In the genomic region with DNA sequence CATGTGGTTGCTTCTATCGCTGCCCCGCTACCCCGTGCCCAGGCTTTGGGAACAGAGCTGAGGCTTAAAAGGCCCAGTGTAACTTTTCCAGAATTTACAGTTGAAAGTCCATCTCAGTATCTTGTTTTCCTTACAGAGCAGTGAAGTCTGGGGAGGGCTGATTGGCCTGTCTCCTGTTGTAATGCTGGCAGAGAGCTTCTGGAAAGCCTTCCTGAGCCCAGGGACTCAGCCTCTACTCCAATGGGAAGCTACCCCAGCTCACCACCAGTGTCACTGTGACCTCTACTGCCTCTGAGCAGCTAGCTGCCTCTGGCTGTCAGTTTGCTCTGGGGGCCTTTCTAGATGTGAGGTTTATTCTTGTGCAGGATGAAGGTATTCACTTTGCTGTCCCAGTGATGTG, we compare ENCODE assay signal across 13 mouse cellular contexts.
"Had no signal": no experiment of that assay in that cellular context is flagged by ENCODE, and none has a peak within 500 bp of the region (broad histone marks: within the 10 kb centered on the region; RNA-seq: fewer than 3 reads in every experiment).

No protein-coding gene starts in this region.

- ATAC-seq: liver, embryonic 12.5 days; midbrain, embryonic 15.5 days had no signal

- H3K4me1 ChIP-seq: stomach, embryonic 15.5 days had no signal

- H3K9ac ChIP-seq: liver, embryonic 12.5 days; lung, embryonic 15.5 days; midbrain, embryonic 15.5 days; neural tube, embryonic 12.5 days; stomach, embryonic 15.5 days had no signal

- DNase-seq: kidney, postnatal 14 days; lung, postnatal 14 days; right cerebral cortex, postnatal 14 days; thymus, postnatal 36 days had no signal

- H3K4me3 ChIP-seq: limb, embryonic 10.5 days; liver, embryonic 12.5 days; lung, embryonic 15.5 days; megakaryocyte, embryonic 14.5 days; midbrain, embryonic 15.5 days; neural tube, embryonic 12.5 days; stomach, embryonic 15.5 days had no signal

- H3K27ac ChIP-seq: limb, embryonic 10.5 days; liver, embryonic 12.5 days; lung, embryonic 15.5 days; macrophage; midbrain, embryonic 15.5 days; neural tube, embryonic 12.5 days; stomach, embryonic 15.5 days had no signal

- H3K9me3 ChIP-seq: limb, embryonic 10.5 days; liver, embryonic 12.5 days; lung, embryonic 15.5 days; megakaryocyte, embryonic 14.5 days; midbrain, embryonic 15.5 days; neural tube, embryonic 12.5 days; stomach, embryonic 15.5 days had no signal

- H3K4me2 ChIP-seq: liver, embryonic 12.5 days; lung, embryonic 15.5 days; midbrain, embryonic 11.5 days; midbrain, embryonic 15.5 days; neural tube, embryonic 12.5 days; stomach, embryonic 15.5 days had no signal

- H3K36me3 ChIP-seq: limb, embryonic 10.5 days; liver, embryonic 12.5 days; lung, embryonic 15.5 days; midbrain, embryonic 15.5 days; neural tube, embryonic 12.5 days; stomach, embryonic 15.5 days had no signal
